Mouse (Mus musculus) midbrain, embryonic 16.5 days (tissue): ENCODE data around the gene Orc1. TPM values are rescaled to one million over a fixed set of nuclear protein-coding genes. Genes with fewer than 3 reads are reported as not detected.

ENCODE experiments used
- ATAC-seq: fragments of 200-750 bp; cut with Nextera tagmentation; 2 replicates; pipeline ENCODE4 v1.8.0; 2017; ENCODE audit warnings: moderate TSS enrichment
- H3K27ac ChIP-seq: fragments of 300-500 bp; sonication (generic); 2 replicates; pipeline ENCODE4 v1.5.1; 2014; ENCODE audit warnings: mild to moderate bottlenecking, low read length, mixed read lengths
- H3K27me3 ChIP-seq: fragments of 300-500 bp; sonication (generic); 2 replicates; pipeline ENCODE4 v1.6.1; 2014; ENCODE audit warnings: low read depth, low read length, mixed read lengths; ENCODE audit not compliant: control insufficient read depth, insufficient read depth
- H3K36me3 ChIP-seq: fragments of 300-500 bp; sonication (generic); 2 replicates; pipeline ENCODE4 v1.6.1; 2014; ENCODE audit warnings: mild to moderate bottlenecking, low read length, moderate library complexity, mixed read lengths; ENCODE audit not compliant: control insufficient read depth, insufficient read depth
- H3K4me1 ChIP-seq: fragments of 300-500 bp; sonication (generic); 2 replicates; pipeline ENCODE4 v1.6.1; 2014; ENCODE audit warnings: mild to moderate bottlenecking, low read length, mixed read lengths; ENCODE audit not compliant: control insufficient read depth, insufficient read depth
- H3K4me2 ChIP-seq: fragments of 300-500 bp; sonication (generic); 2 replicates; pipeline ENCODE4 v1.6.1; 2014; ENCODE audit warnings: mild to moderate bottlenecking, low read length, mixed read lengths
- H3K4me3 ChIP-seq: fragments of 300-500 bp; sonication (generic); 2 replicates; pipeline ENCODE4 v1.5.1; 2014; ENCODE audit warnings: low read depth, mild to moderate bottlenecking, low read length, moderate library complexity, mixed read lengths
- H3K9ac ChIP-seq: fragments of 300-500 bp; sonication (generic); 2 replicates; pipeline ENCODE4 v1.6.1; 2014; ENCODE audit warnings: low read depth, low read length, mixed read lengths
- H3K9me3 ChIP-seq: fragments of 300-500 bp; sonication (generic); replicated peaks from 2 replicates; pipeline ENCODE4 v1.6.1; 2014; ENCODE audit warnings: mild to moderate bottlenecking, low read length, mixed read lengths; ENCODE audit not compliant: control insufficient read depth, poor library complexity, severe bottlenecking
- WGBS: fragments of 180-500 bp; shearing (Covaris S2); extraction: QIAGEN DNeasy Blood & Tissue Kit; methylation state at CpG from one replicate; pipeline ENCODE4 v1.1.7; 2014; 5-methylcytosine and 5-hydroxymethylcytosine counted together
- polyA plus RNA-seq: library from polyadenylated mRNA; unstranded; fragments of >200 nt; fragmentation: Nextera tagmentation; extraction: Ambion mirVana; gene quantifications from 2 replicates; pipeline ENCODE4 v1.2.1, GENCODE M21; 2015

Orc1 gene
- polyA plus RNA-seq, 1 experiment from 2014 or later: 1.2 TPM

GRCm38 (mm10) chr4:108630096-108630495 lies 50.9 kb downstream of the Orc1 start:
- Histone ChIP-seq H3K4me2 (no peak overlapping the region), H3K36me3 (peaks cover 28% of the 10 kb centered on the region), H3K27ac (no peak overlapping the region), H3K9me3 (no peaks in the 10 kb centered on the region), H3K4me1 (no peaks in the 10 kb centered on the region), H3K27me3 (no peaks in the 10 kb centered on the region), H3K9ac (no peak overlapping the region), H3K4me3 (no peak overlapping the region)
- ATAC-seq: no peak
- WGBS: 92% methylated on average over 9 of the region's 9 CpGs

DNA sequence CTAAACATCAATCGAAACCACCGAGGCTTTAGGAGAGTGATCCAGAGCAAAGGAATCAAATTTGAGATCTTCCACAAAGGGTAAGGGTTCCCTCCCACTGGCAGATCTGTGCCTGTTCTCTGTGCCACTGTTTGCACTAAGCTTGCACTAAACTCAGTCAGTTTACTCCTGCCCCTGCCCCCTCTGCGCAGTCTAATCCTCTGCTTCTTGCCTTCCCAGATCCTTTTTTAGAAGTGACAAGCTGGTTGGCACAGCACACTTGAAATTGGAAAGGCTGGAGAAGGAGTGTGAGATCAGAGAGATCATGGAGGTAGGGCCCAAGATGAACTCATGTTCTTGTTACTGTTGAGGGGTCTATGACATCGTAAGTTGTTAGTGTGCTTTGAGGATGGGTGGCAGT lies 52.4 kb downstream of the Orc1 start:
- no peak overlapping the region for H3K4me3 ChIP-seq
- no peak overlapping the region for H3K4me2 ChIP-seq
- H3K27ac ChIP-seq: no peak overlapping the region
- no peak overlapping the region for H3K9ac ChIP-seq
- no peaks in the 10 kb centered on the region for H3K27me3 ChIP-seq
- no peak for ATAC-seq
- peaks cover 25% of the 10 kb centered on the region for H3K36me3 ChIP-seq
- H3K4me1 ChIP-seq: no peaks in the 10 kb centered on the region
- no peaks in the 10 kb centered on the region for H3K9me3 ChIP-seq
- 95% methylated on average over 4 of the region's 4 CpGs for WGBS

GRCm38 (mm10) chr4:108633703-108634102 lies 54.5 kb downstream of the Orc1 start:
- H3K27me3 ChIP-seq: no peaks in the 10 kb centered on the region
- no peak overlapping the region for H3K9ac ChIP-seq
- peaks cover 26% of the 10 kb centered on the region for H3K36me3 ChIP-seq
- H3K9me3 ChIP-seq: no peaks in the 10 kb centered on the region
- WGBS: 73% methylated on average over 12 of the region's 12 CpGs
- no peak for ATAC-seq
- no peak overlapping the region for H3K4me3 ChIP-seq
- H3K4me1 ChIP-seq: no peaks in the 10 kb centered on the region
- H3K4me2 ChIP-seq: no peak overlapping the region
- H3K27ac ChIP-seq: no peak overlapping the region

DNA sequence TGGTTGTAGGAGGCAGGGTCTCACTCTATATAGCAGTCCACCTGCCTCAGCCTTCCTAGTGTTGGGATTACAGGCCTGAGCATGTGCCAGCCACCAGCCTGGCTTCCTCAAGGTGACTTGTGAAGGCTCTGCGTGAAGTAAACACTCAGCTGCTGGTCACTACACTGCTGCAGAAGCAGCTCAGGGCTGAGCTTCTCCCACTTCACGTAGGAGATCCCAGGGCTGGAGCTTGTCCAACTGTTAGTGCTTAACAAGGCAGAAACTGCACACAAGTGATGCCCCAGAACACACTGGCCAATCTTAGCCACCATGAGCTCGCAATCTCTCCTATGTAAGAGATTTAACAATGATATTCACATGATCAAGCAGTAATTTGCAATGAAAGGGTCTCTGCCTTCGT lies 55.5 kb downstream of the Orc1 start:
- no peak overlapping the region for H3K4me2 ChIP-seq
- H3K4me3 ChIP-seq: no peak overlapping the region
- 58% methylated on average over 4 of the region's 4 CpGs for WGBS
- H3K27ac ChIP-seq: no peak overlapping the region
- H3K9ac ChIP-seq: no peak overlapping the region
- H3K36me3 ChIP-seq: peaks cover 18% of the 10 kb centered on the region
- no peaks in the 10 kb centered on the region for H3K27me3 ChIP-seq
- H3K9me3 ChIP-seq: no peaks in the 10 kb centered on the region
- no peak for ATAC-seq
- no peaks in the 10 kb centered on the region for H3K4me1 ChIP-seq

DNA sequence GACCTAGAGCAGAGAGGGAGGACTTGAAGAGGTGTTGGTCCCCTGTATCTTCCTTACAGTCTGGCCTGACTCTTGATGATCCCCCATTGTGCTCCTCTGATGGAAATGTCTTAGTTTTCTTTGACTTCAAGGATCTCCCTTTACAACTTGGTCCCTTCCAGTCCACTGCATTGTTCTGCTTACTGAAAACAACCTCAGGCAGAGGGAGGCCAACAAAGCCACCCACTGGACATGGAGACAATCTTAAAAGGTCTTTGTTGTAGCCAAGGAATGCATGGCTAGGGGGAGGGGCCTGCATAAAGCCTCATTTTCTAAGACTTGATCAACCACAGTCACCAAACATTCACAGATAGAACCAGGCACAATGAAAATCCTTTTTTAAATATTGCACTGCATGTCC lies 55.9 kb downstream of the Orc1 start:
- Histone ChIP-seq H3K9me3 (no peaks in the 10 kb centered on the region), H3K27me3 (no peaks in the 10 kb centered on the region), H3K4me1 (no peaks in the 10 kb centered on the region), H3K36me3 (peaks cover 16% of the 10 kb centered on the region), H3K9ac (no peak overlapping the region), H3K4me2 (no peak overlapping the region), H3K4me3 (no peak overlapping the region), H3K27ac (no peak overlapping the region)
- ATAC-seq: no peak

DNA sequence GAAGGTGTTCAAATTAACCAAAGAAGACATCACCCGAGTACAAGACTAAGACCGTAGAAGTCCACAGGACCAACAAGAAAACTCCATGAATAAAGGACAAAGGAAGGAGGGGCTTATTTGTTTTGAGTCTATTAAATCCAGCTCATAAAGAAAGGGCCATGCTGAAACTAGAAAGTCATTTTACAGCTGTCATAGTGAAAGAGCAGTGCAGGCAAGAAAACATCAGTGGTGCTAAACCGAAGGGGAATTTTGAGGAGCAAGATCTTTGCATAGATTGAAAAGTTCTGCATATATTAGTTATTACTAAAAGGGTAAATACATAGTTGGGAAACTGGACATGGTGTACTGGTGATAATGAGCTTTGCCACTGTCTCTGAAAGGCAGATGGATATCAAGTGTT lies 58.5 kb downstream of the Orc1 start:
- Histone ChIP-seq H3K27me3 (no peaks in the 10 kb centered on the region), H3K27ac (no peak overlapping the region), H3K4me2 (no peak overlapping the region), H3K9ac (no peak overlapping the region), H3K36me3 (peaks cover 20% of the 10 kb centered on the region), H3K4me3 (no peak overlapping the region), H3K9me3 (no peaks in the 10 kb centered on the region), H3K4me1 (no peaks in the 10 kb centered on the region)
- WGBS: 84% methylated on average over 3 of the region's 3 CpGs
- no peak for ATAC-seq

GRCm38 (mm10) chr4:108638752-108639151 lies 59.5 kb downstream of the Orc1 start:
- WGBS: 82% methylated on average over 5 of the region's 5 CpGs
- Histone ChIP-seq H3K36me3 (peaks cover 20% of the 10 kb centered on the region), H3K4me3 (no peak overlapping the region), H3K4me1 (no peaks in the 10 kb centered on the region), H3K27ac (no peak overlapping the region), H3K9ac (no peak overlapping the region), H3K4me2 (no peak overlapping the region), H3K9me3 (no peaks in the 10 kb centered on the region), H3K27me3 (no peaks in the 10 kb centered on the region)
- no peak for ATAC-seq

- ATAC-seq: no peak
- Histone ChIP-seq H3K9ac (no peak overlapping the region), H3K4me3 (no peak overlapping the region), H3K27me3 (no peaks in the 10 kb centered on the region), H3K4me1 (no peaks in the 10 kb centered on the region), H3K9me3 (no peaks in the 10 kb centered on the region), H3K36me3 (peaks cover 12% of the 10 kb centered on the region; the same call in 1 of the 2 replicates), H3K4me2 (no peak overlapping the region), H3K27ac (no peak overlapping the region)
- WGBS: 80% methylated on average over 2 of the region's 2 CpGs
These were observed 85.2 kb downstream of the Orc1 start for GRCm38 (mm10) chr4:108664407-108664806.
